8 mouse cellular contexts compared by ENCODE assay signal in genomic region chr19:6951994-6952711, GRCm38 (mm10). TPM values are rescaled to one million over a fixed set of nuclear protein-coding genes. Genes with fewer than 3 reads are reported as not detected.
DNase-seq lines count a peak whose midpoint lies in the region; ATAC-seq and TF ChIP-seq lines count a peak whose summit lies in the region.

No protein-coding gene starts in this region.

- H3K27me3 ChIP-seq in ES-Bruce4 (ENCODE audit: control insufficient read depth, insufficient read depth, low read length, poor library complexity, severe bottlenecking): no peaks in the 10 kb centered on the region
- no peaks in the 10 kb centered on the region for H3K27me3 ChIP-seq in cerebellum, adult 2 months (ENCODE audit: control insufficient read depth, insufficient read depth, low read length)
- H3K27me3 ChIP-seq in forebrain, embryonic 15.5 days: no peaks in the 10 kb centered on the region
- no peaks in the 10 kb centered on the region for H3K27me3 ChIP-seq in lung, embryonic 16.5 days (ENCODE audit: control insufficient read depth, insufficient read depth, low read depth, low read length)

- H3K9me3 ChIP-seq in ES-Bruce4 (replicated peaks; ENCODE audit: control insufficient read depth, insufficient read depth, low read length, poor library complexity, severe bottlenecking): no peaks in the 10 kb centered on the region
- H3K9me3 ChIP-seq in forebrain, embryonic 15.5 days: no peaks in the 10 kb centered on the region
- H3K9me3 ChIP-seq in lung, embryonic 16.5 days (ENCODE audit: control insufficient read depth, low read length): no peaks in the 10 kb centered on the region

- H3K4me3 ChIP-seq in ES-Bruce4 (ENCODE audit: low read depth, low read length): peak overlapping the region; percentile 85
- peak overlapping the region; percentile 97 for H3K4me3 ChIP-seq in cerebellum, adult 2 months (replicated peaks; ENCODE audit: insufficient read depth, low read depth, low read length)
- peak overlapping the region; percentile 63 for H3K4me3 ChIP-seq in forebrain, embryonic 15.5 days
- peak overlapping the region; percentile 66 for H3K4me3 ChIP-seq in layer of hippocampus, adult 2 months
- H3K4me3 ChIP-seq in lung, embryonic 16.5 days (ENCODE audit: low read length): peak overlapping the region; percentile 68

- peak overlapping the region; percentile 94 for H3K4me2 ChIP-seq in forebrain, embryonic 15.5 days (replicated peaks)
- H3K4me2 ChIP-seq in lung, embryonic 16.5 days (ENCODE audit: low read depth, low read length): peak overlapping the region; percentile 88

- peak overlapping the region; percentile 72 for H3K27ac ChIP-seq in ES-Bruce4 (ENCODE audit: insufficient read depth, low read length)
- peak overlapping the region; percentile 73 for H3K27ac ChIP-seq in cerebellum, adult 2 months (ENCODE audit: insufficient read depth, low read length)
- peak overlapping the region; percentile 95 for H3K27ac ChIP-seq in forebrain, embryonic 15.5 days (replicated peaks)
- H3K27ac ChIP-seq in layer of hippocampus, adult 2 months: peak overlapping the region; percentile 97
- H3K27ac ChIP-seq in lung, embryonic 16.5 days (ENCODE audit: low read length): peak overlapping the region; percentile 99

- no peak for TF ChIP-seq POLR2A in ES-Bruce4 (IDR thresholded peaks at IDR 0.05; ENCODE audit: insufficient read depth, low read length)
- no peak for TF ChIP-seq POLR2A in cerebellum, adult 2 months (IDR thresholded peaks at IDR 0.05; ENCODE audit: borderline replicate concordance, insufficient read depth, low read length)

- peaks cover 3% of the 10 kb centered on the region for H3K4me1 ChIP-seq in ES-Bruce4 (ENCODE audit: control insufficient read depth, insufficient read depth, low read length)
- H3K4me1 ChIP-seq in cerebellum, adult 2 months (ENCODE audit: control insufficient read depth, insufficient read depth, low read length): peaks cover 22% of the 10 kb centered on the region
- peaks cover 21% of the 10 kb centered on the region for H3K4me1 ChIP-seq in forebrain, embryonic 15.5 days
- H3K4me1 ChIP-seq in lung, embryonic 16.5 days (replicated peaks; ENCODE audit: control insufficient read depth, insufficient read depth, low read length): peaks cover 21% of the 10 kb centered on the region

- TF ChIP-seq EP300 in ES-Bruce4 (IDR thresholded peaks at IDR 0.05; ENCODE audit: insufficient read depth, low read depth, low read length): no peak

- intact Hi-C loops in heart, postnatal 36 days (cut with DNase I): no loop called here

- WGBS in cerebellum, adult 2 months: under 1% methylated on average over 31 of the region's 31 CpGs
- WGBS in forebrain, embryonic 15.5 days: 2% methylated on average over 31 of the region's 31 CpGs
- under 1% methylated on average over 31 of the region's 31 CpGs for WGBS in lung, embryonic 16.5 days

- peak; percentile 11 for ATAC-seq in forebrain, embryonic 15.5 days (replicated peaks)
- peak; percentile 71 for ATAC-seq in lung, embryonic 16.5 days (ENCODE audit: low read depth)

- no peak for TF ChIP-seq CTCF in ES-Bruce4 (IDR thresholded peaks at IDR 0.05; ENCODE audit: low read depth, low read length)
- TF ChIP-seq CTCF in cerebellum, adult 2 months (IDR thresholded peaks at IDR 0.05; ENCODE audit: borderline replicate concordance, insufficient read depth, low read depth, low read length): no peak
- no peak for TF ChIP-seq CTCF in layer of hippocampus, adult 2 months (conservative IDR thresholded peaks at IDR 0.05)

- H3K9ac ChIP-seq in ES-Bruce4 (ENCODE audit: low read depth, poor library complexity, severe bottlenecking): peak overlapping the region; percentile 75
- peak overlapping the region; percentile 74 for H3K9ac ChIP-seq in forebrain, embryonic 15.5 days (replicated peaks)
- H3K9ac ChIP-seq in lung, embryonic 16.5 days (ENCODE audit: low read length): peak overlapping the region; percentile 84

- no peaks in the 10 kb centered on the region for H3K36me3 ChIP-seq in ES-Bruce4 (ENCODE audit: control insufficient read depth, insufficient read depth, low read length, poor library complexity, severe bottlenecking)
- peaks cover under 1% of the 10 kb centered on the region; the same call in 1 of the 2 replicates for H3K36me3 ChIP-seq in forebrain, embryonic 15.5 days
- peaks cover 21% of the 10 kb centered on the region for H3K36me3 ChIP-seq in lung, embryonic 16.5 days (ENCODE audit: control insufficient read depth, insufficient read depth, low read length)

- peak; percentile 78 to 82 for DNase-seq in cerebellum, adult 2 months
- DNase-seq in heart, postnatal 36 days: peak; percentile 84 to 86
- DNase-seq in layer of hippocampus, adult 2 months (ENCODE audit: low spot score in 2 of 2): peak; percentile 66 to 77
- DNase-seq in ovary, postnatal 10 days (ENCODE audit: low spot score): peak; percentile 60
- DNase-seq in thymus, postnatal 10 days (ENCODE audit: low spot score in 2 of 2): peak; percentile 32 to 44

RNA-seq across cellular contexts. Expression of gene Gpr137, which starts 9.9 kb away (rescaled TPM):
- polyA plus RNA-seq in ES-Bruce4 (2011; ENCODE audit: insufficient read depth, insufficient read length, low read depth, missing spikeins): 9.0 and 12.8 TPM in 2 replicates
- 125 and 127 TPM in 2 replicates for polyA plus RNA-seq in cerebellum, adult 2 months (2012; rRNA removed)
- polyA plus RNA-seq in forebrain, embryonic 15.5 days (2015; fragmentation: Nextera tagmentation; extraction: Ambion mirVana): 48.0 and 48.2 TPM in 2 replicates
- 10 to 100 TPM; 37.3 to 39.1 TPM for total RNA-seq in heart, postnatal 36 days (2021)
- total RNA-seq in layer of hippocampus, adult 2 months (2021): 100 to 1,000 TPM in 1 of 2 experiments, 10 to 100 TPM in 1; 100.0 to 105 TPM
- polyA plus RNA-seq in lung, embryonic 16.5 days (2015; fragmentation: Nextera tagmentation; extraction: Ambion mirVana): 25.2 TPM in 2 replicates

RNA-seq across cellular contexts. Expression of gene Bad, which starts 10.5 kb away (rescaled TPM):
- polyA plus RNA-seq in ES-Bruce4 (2011; ENCODE audit: insufficient read depth, insufficient read length, low read depth, missing spikeins): 14.6 and 16.2 TPM in 2 replicates
- polyA plus RNA-seq in cerebellum, adult 2 months (2012; rRNA removed): 71.6 and 73.8 TPM in 2 replicates
- 83.7 and 83.8 TPM in 2 replicates for polyA plus RNA-seq in forebrain, embryonic 15.5 days (2015; fragmentation: Nextera tagmentation; extraction: Ambion mirVana)
- total RNA-seq in heart, postnatal 36 days (2021): 10 to 100 TPM; 22.0 to 24.7 TPM
- total RNA-seq in layer of hippocampus, adult 2 months (2021): 10 to 100 TPM; 43.1 to 43.8 TPM
- polyA plus RNA-seq in lung, embryonic 16.5 days (2015; fragmentation: Nextera tagmentation; extraction: Ambion mirVana): 82.5 and 90.7 TPM in 2 replicates

RNA-seq across cellular contexts. Expression of gene Kcnk4, which starts 17.8 kb away (rescaled TPM):
- polyA plus RNA-seq in ES-Bruce4 (2011; ENCODE audit: insufficient read depth, insufficient read length, low read depth, missing spikeins): 1.5 TPM in 1 of 2 replicates, not detected in the other
- 5.8 and 5.9 TPM in 2 replicates for polyA plus RNA-seq in cerebellum, adult 2 months (2012; rRNA removed)
- 1.4 and 1.8 TPM in 2 replicates for polyA plus RNA-seq in forebrain, embryonic 15.5 days (2015; fragmentation: Nextera tagmentation; extraction: Ambion mirVana)
- not detected for total RNA-seq in heart, postnatal 36 days (2021)
- 10 to 100 TPM; 15.3 to 18.2 TPM for total RNA-seq in layer of hippocampus, adult 2 months (2021)
- polyA plus RNA-seq in lung, embryonic 16.5 days (2015; fragmentation: Nextera tagmentation; extraction: Ambion mirVana): 0.21 and 0.96 TPM in 2 replicates

RNA-seq across cellular contexts. Expression of gene Ppp1r14b, which starts 22.6 kb away (rescaled TPM):
- 151 and 166 TPM in 2 replicates for polyA plus RNA-seq in ES-Bruce4 (2011; ENCODE audit: insufficient read depth, insufficient read length, low read depth, missing spikeins)
- polyA plus RNA-seq in cerebellum, adult 2 months (2012; rRNA removed): 50.1 and 51.7 TPM in 2 replicates
- 263 and 289 TPM in 2 replicates for polyA plus RNA-seq in forebrain, embryonic 15.5 days (2015; fragmentation: Nextera tagmentation; extraction: Ambion mirVana)
- total RNA-seq in heart, postnatal 36 days (2021): 10 to 100 TPM; 77.3 to 95.8 TPM
- total RNA-seq in layer of hippocampus, adult 2 months (2021): 10 to 100 TPM; 68.2 to 71.4 TPM
- 41.4 and 44.8 TPM in 2 replicates for polyA plus RNA-seq in lung, embryonic 16.5 days (2015; fragmentation: Nextera tagmentation; extraction: Ambion mirVana)

RNA-seq across cellular contexts. Expression of gene Plcb3, which starts 24.1 kb away (rescaled TPM):
- 42.4 and 45.6 TPM in 2 replicates for polyA plus RNA-seq in ES-Bruce4 (2011; ENCODE audit: insufficient read depth, insufficient read length, low read depth, missing spikeins)
- polyA plus RNA-seq in cerebellum, adult 2 months (2012; rRNA removed): 53.2 and 57.6 TPM in 2 replicates
- polyA plus RNA-seq in forebrain, embryonic 15.5 days (2015; fragmentation: Nextera tagmentation; extraction: Ambion mirVana): 11.2 and 11.5 TPM in 2 replicates
- total RNA-seq in heart, postnatal 36 days (2021): 10 to 100 TPM; 17.0 to 18.5 TPM
- 10 to 100 TPM; 14.8 to 17.4 TPM for total RNA-seq in layer of hippocampus, adult 2 months (2021)
- polyA plus RNA-seq in lung, embryonic 16.5 days (2015; fragmentation: Nextera tagmentation; extraction: Ambion mirVana): 49.1 and 49.8 TPM in 2 replicates

Comparison
In these comparisons a context has a peak if more than half of its experiments do, and no peak if none do; other contexts are left out.
1. Peak in every context shown above with its lines: DNase-seq, ATAC-seq, H3K4me3 ChIP-seq and H3K27ac ChIP-seq.